Mouse (Mus musculus) forebrain, postnatal 0 days (tissue): Measurements from ENCODE around the gene Wipf1. TPM values are rescaled to one million over a fixed set of nuclear protein-coding genes. Genes with fewer than 3 reads are reported as not detected.
"Not testable (repeated sequence)": the region's sequence is repeated elsewhere in the genome, so short reads cannot be mapped to it uniquely, and the experiment has no call there.

Experiments used
- ATAC-seq: fragments of 200-750 bp; cut with Nextera tagmentation; 2 replicates; pipeline ENCODE4 v1.8.0; 2017; ENCODE audit warnings: mild to moderate bottlenecking, moderate library complexity
- DNase-seq: peaks from one replicate; pipeline ENCODE4 v3.0.0-alpha.2; 2015
- H3K27ac ChIP-seq: fragments of 300-500 bp; sonication (generic); 2 replicates; pipeline ENCODE4 v1.5.1; 2014; ENCODE audit warnings: low read depth, mild to moderate bottlenecking, antibody characterized with exemption, low read length, moderate library complexity, mixed read lengths
- H3K27me3 ChIP-seq: fragments of 300-500 bp; sonication (generic); 2 replicates; pipeline ENCODE4 v1.6.1; 2014; ENCODE audit warnings: mild to moderate bottlenecking, low read length, mixed read lengths; ENCODE audit not compliant: insufficient read depth
- H3K36me3 ChIP-seq: fragments of 300-500 bp; sonication (generic); 2 replicates; pipeline ENCODE4 v1.6.1; 2014; ENCODE audit warnings: mild to moderate bottlenecking, moderate library complexity; ENCODE audit not compliant: insufficient read depth
- H3K4me1 ChIP-seq: fragments of 300-500 bp; sonication (generic); 2 replicates; pipeline ENCODE4 v1.6.1; 2014; ENCODE audit warnings: antibody characterized with exemption; ENCODE audit not compliant: insufficient read depth
- H3K4me2 ChIP-seq: fragments of 300-500 bp; sonication (generic); 2 replicates; pipeline ENCODE4 v1.6.1; 2014; ENCODE audit warnings: low read depth, mild to moderate bottlenecking, moderate library complexity
- H3K4me3 ChIP-seq: fragments of 300-500 bp; sonication (generic); 2 replicates; pipeline ENCODE4 v1.5.1; 2014; ENCODE audit warnings: low read depth, low read length, mixed read lengths
- H3K9ac ChIP-seq: fragments of 300-500 bp; sonication (generic); 2 replicates; pipeline ENCODE4 v1.6.1; 2014; ENCODE audit warnings: mild to moderate bottlenecking
- H3K9me3 ChIP-seq: fragments of 300-500 bp; sonication (generic); 2 replicates; pipeline ENCODE4 v1.6.1; 2016; ENCODE audit warnings: low read length
- CTCF ChIP-seq: sonication (generic); IDR thresholded peaks from 2 replicates; pipeline ENCODE4 v1.5.1; 2016; ENCODE audit warnings: antibody characterized with exemption, control low read depth, low read depth
- WGBS: fragments of 180-500 bp; shearing (Covaris S2); extraction: QIAGEN DNeasy Blood & Tissue Kit; methylation state at CpG from one replicate; pipeline ENCODE4 v1.1.7; 2014; 5-methylcytosine and 5-hydroxymethylcytosine counted together
- polyA plus RNA-seq: library from polyadenylated mRNA; unstranded; fragments of >200 nt; fragmentation: Nextera tagmentation; extraction: Ambion mirVana; gene quantifications from 2 replicates; pipeline ENCODE4 v1.2.1, GENCODE M21; 2015
- total RNA-seq: library from RNA; depleted of rRNA; stranded (reverse); fragments of >200 nt; gene quantifications from 2 replicates; pipeline ENCODE4 v1.2.3, GENCODE M21; 2014

Gene Wipf1
- total and polyA plus RNA-seq, 2 experiments from 2014 or later, result 2.0 to 2.4 TPM

- Histone ChIP-seq H3K9ac (no peak overlapping the region), H3K4me3 (peak overlapping the region; percentile 39), H3K9me3 (no peaks in the 10 kb centered on the region), H3K27ac (no peak overlapping the region), H3K4me1 (no peaks in the 10 kb centered on the region), H3K27me3 (no peaks in the 10 kb centered on the region), H3K4me2 (peak overlapping the region; percentile 64), H3K36me3 (no peaks in the 10 kb centered on the region)
- no peak for TF ChIP-seq CTCF
- WGBS, result 37% methylated on average over 7 of the region's 7 CpGs
- DNase-seq, result no peak
- ATAC-seq, result no peak
Measured at GRCm38 (mm10) chr2:73560445-73560844, 30.9 kb upstream of the Wipf1 start.

GRCm38 (mm10) chr2:73557956-73558355 is 28.4 kb upstream of the Wipf1 start:
- Histone ChIP-seq H3K9me3 (no peaks in the 10 kb centered on the region), H3K36me3 (no peaks in the 10 kb centered on the region), H3K4me3 (no peak overlapping the region), H3K4me1 (no peaks in the 10 kb centered on the region), H3K4me2 (no peak overlapping the region), H3K27ac (no peak overlapping the region), H3K27me3 (no peaks in the 10 kb centered on the region), H3K9ac (no peak overlapping the region)
- DNase-seq, result no peak
- TF ChIP-seq CTCF, result no peak
- WGBS, result 88% methylated on average over 8 of the region's 8 CpGs
- no peak for ATAC-seq

GRCm38 (mm10) chr2:73557061-73557460 is 27.5 kb upstream of the Wipf1 start:
- not testable (repeated sequence) for H3K4me3 ChIP-seq, H3K36me3 ChIP-seq, H3K27me3 ChIP-seq, H3K4me1 ChIP-seq, H3K9me3 ChIP-seq, H3K4me2 ChIP-seq, H3K9ac ChIP-seq, DNase-seq, H3K27ac ChIP-seq, ATAC-seq
- WGBS, result 97% methylated on average over 3 of the region's 3 CpGs

- DNase-seq (no peak), ATAC-seq (no peak)
- H3K27ac ChIP-seq, result no peak overlapping the region
- H3K36me3 ChIP-seq, result no peaks in the 10 kb centered on the region
- no peak for TF ChIP-seq CTCF
- H3K9me3 ChIP-seq, result no peaks in the 10 kb centered on the region
- no peak overlapping the region for H3K4me3 ChIP-seq
- no peaks in the 10 kb centered on the region for H3K27me3 ChIP-seq
- H3K4me2 ChIP-seq, result no peak overlapping the region
- WGBS, result 53% methylated on average over 3 of the region's 3 CpGs
- H3K9ac ChIP-seq, result no peak overlapping the region
- H3K4me1 ChIP-seq, result no peaks in the 10 kb centered on the region
Measured at GRCm38 (mm10) chr2:73554389-73554788, 24.9 kb upstream of the Wipf1 start.

- no peaks in the 10 kb centered on the region for H3K27me3 ChIP-seq
- ATAC-seq, result no peak
- WGBS, result 81% methylated on average over 3 of the region's 3 CpGs
- no peaks in the 10 kb centered on the region for H3K36me3 ChIP-seq
- no peaks in the 10 kb centered on the region for H3K4me1 ChIP-seq
- H3K4me2 ChIP-seq, result no peak overlapping the region
- H3K9ac ChIP-seq, result no peak overlapping the region
- no peak for DNase-seq
- no peaks in the 10 kb centered on the region for H3K9me3 ChIP-seq
- H3K27ac ChIP-seq, result no peak overlapping the region
- H3K4me3 ChIP-seq, result no peak overlapping the region
- no peak for TF ChIP-seq CTCF
Measured at GRCm38 (mm10) chr2:73552926-73553325, 23.4 kb upstream of the Wipf1 start.

GRCm38 (mm10) chr2:73550725-73551124 is 21.2 kb upstream of the Wipf1 start:
- Histone ChIP-seq H3K27me3 (no peaks in the 10 kb centered on the region), H3K27ac (no peak overlapping the region), H3K4me2 (peak overlapping the region; percentile 45), H3K36me3 (no peaks in the 10 kb centered on the region), H3K9ac (0 out of 2 replicates have a peak overlapping the region, but pooled peaks have one; percentile 35), H3K4me1 (no peaks in the 10 kb centered on the region), H3K9me3 (no peaks in the 10 kb centered on the region), H3K4me3 (peak overlapping the region; percentile 24)
- peak; percentile 74 for TF ChIP-seq CTCF
- DNase-seq (peak; percentile 86), ATAC-seq (peak; percentile 51)
- 20% methylated on average over 6 of the region's 6 CpGs for WGBS

- no peak for TF ChIP-seq CTCF
- no peak for DNase-seq
- Histone ChIP-seq H3K4me1 (no peaks in the 10 kb centered on the region), H3K36me3 (no peaks in the 10 kb centered on the region), H3K27ac (no peak overlapping the region), H3K4me3 (no peak overlapping the region), H3K9ac (no peak overlapping the region), H3K4me2 (no peak overlapping the region), H3K9me3 (no peaks in the 10 kb centered on the region), H3K27me3 (no peaks in the 10 kb centered on the region)
- no peak for ATAC-seq
- 65% methylated on average over 2 of the region's 2 CpGs for WGBS
Measured at GRCm38 (mm10) chr2:73548542-73548941, 19.0 kb upstream of the Wipf1 start.

- Histone ChIP-seq H3K36me3 (no peaks in the 10 kb centered on the region), H3K4me2 (no peak overlapping the region), H3K4me3 (no peak overlapping the region), H3K9me3 (no peaks in the 10 kb centered on the region), H3K27me3 (no peaks in the 10 kb centered on the region), H3K9ac (no peak overlapping the region), H3K4me1 (no peaks in the 10 kb centered on the region), H3K27ac (no peak overlapping the region)
- DNase-seq, result no peak
- TF ChIP-seq CTCF, result no peak
- 90% methylated on average over 4 of the region's 4 CpGs for WGBS
- no peak for ATAC-seq
Measured at GRCm38 (mm10) chr2:73547256-73547655, 17.7 kb upstream of the Wipf1 start.
